Mouse (Mus musculus) neutrophil, adult 83 days (primary cell): Measurements from ENCODE around the gene Noxa1. TPM values are rescaled to one million over a fixed set of nuclear protein-coding genes. Genes with fewer than 3 reads are reported as not detected.

ENCODE experiments used
- total RNA-seq, 2 experiments: library from RNA; stranded (reverse); gene quantifications; one replicate each; pipeline ENCODE4 v1.2.4; 2023

Noxa1 gene
- not detected for total RNA-seq

GRCm38 (mm10) chr2:25095109-25095850, at the start of gene Noxa1:
TSS of gene Noxa1 (minus strand) at chr2:25095149.

GRCm38 (mm10) chr2:25080076-25080475, 14.9 kb downstream of the Noxa1 start, which contains the start of gene Entpd8:
TSS of gene Entpd8 (plus strand) at chr2:25080304.

GRCm38 (mm10) chr2:25054221-25055067, 40.5 kb downstream of the Noxa1 start, which contains the start of gene Nsmf:
TSS of gene Nsmf (plus strand) at chr2:25054355.

Other genes with a start within 250 kb of the Noxa1 start
- 10 to 100 TPM; 57.9 to 58.5 TPM for gene Ehmt1, start 175.5 kb downstream of the Noxa1 start, total RNA-seq
- 100 to 1,000 TPM in 1 of 2 experiments, 10 to 100 TPM in 1; 96.4 to 107 TPM for gene Arrdc1, start 159.9 kb downstream of the Noxa1 start, total RNA-seq
- 10 to 100 TPM; 12.1 to 13.1 TPM for gene Zmynd19, start 145.4 kb downstream of the Noxa1 start, total RNA-seq
- 1 to 10 TPM; 4.1 to 6.6 TPM for gene Dph7, start 132.7 kb downstream of the Noxa1 start, total RNA-seq
- 10 to 100 TPM; 21.1 to 21.2 TPM for gene Mrpl41, start 120.1 kb downstream of the Noxa1 start, total RNA-seq
- gene Pnpla7, start 119.1 kb downstream of the Noxa1 start, total RNA-seq: 100 to 1,000 TPM; 167 to 204 TPM
- gene Nsmf, start 40.8 kb downstream of the Noxa1 start, total RNA-seq: 10 to 100 TPM; 12.8 to 16.5 TPM
- not detected for gene Entpd8, start 14.8 kb downstream of the Noxa1 start, total RNA-seq
- 1 to 10 TPM in 1 of 2 experiments, under 1 TPM in 1; 0.86 to 1.8 TPM for gene Nrarp, start 85.6 kb upstream of the Noxa1 start, total RNA-seq
- gene Tor4a, start 101.7 kb upstream of the Noxa1 start, total RNA-seq: 10 to 100 TPM; 40.2 to 43.9 TPM
- gene Nelfb, start 116.3 kb upstream of the Noxa1 start, total RNA-seq: 10 to 100 TPM; 54.4 to 55.1 TPM
- under 1 TPM in 1 of 2 experiments, not detected in 1; 0.44 TPM for gene Stpg3, start 119.5 kb upstream of the Noxa1 start, total RNA-seq
- gene Fam166a, start 123.6 kb upstream of the Noxa1 start, total RNA-seq: not detected
- gene Tubb4b, start 129.6 kb upstream of the Noxa1 start, total RNA-seq: 100 to 1,000 TPM; 295 to 367 TPM
- gene Slc34a3, start 139.2 kb upstream of the Noxa1 start, total RNA-seq: not detected
- gene Rnf224, start 141.6 kb upstream of the Noxa1 start, total RNA-seq: not detected
- gene Rnf208, start 147.1 kb upstream of the Noxa1 start, total RNA-seq: under 1 TPM in 1 of 2 experiments, not detected in 1; 0.55 TPM
- gene Cysrt1, start 147.3 kb upstream of the Noxa1 start, total RNA-seq: not detected
- gene AL732309.1, start 151.7 kb upstream of the Noxa1 start, total RNA-seq: 1 to 10 TPM; 1.2 to 3.4 TPM
- 10 to 100 TPM; 16.7 to 17.8 TPM for gene Tmem203, start 160.3 kb upstream of the Noxa1 start, total RNA-seq
- gene Tprn, start 167.5 kb upstream of the Noxa1 start, total RNA-seq: 10 to 100 TPM in 1 of 2 experiments, 1 to 10 TPM in 1; 9.3 to 13.0 TPM
- gene Ssna1, start 177.3 kb upstream of the Noxa1 start, total RNA-seq: 10 to 100 TPM; 65.3 to 70.3 TPM
- gene Anapc2, start 177.3 kb upstream of the Noxa1 start, total RNA-seq: 10 to 100 TPM; 67.8 to 79.9 TPM
- not detected for gene Tmem210, start 193.0 kb upstream of the Noxa1 start, total RNA-seq
- not detected for gene Lrrc26, start 194.8 kb upstream of the Noxa1 start, total RNA-seq
- gene Grin1, start 224.0 kb upstream of the Noxa1 start, total RNA-seq: not detected
- 10 to 100 TPM; 35.1 to 42.7 TPM for gene Man1b1, start 237.2 kb upstream of the Noxa1 start, total RNA-seq